Mouse (Mus musculus) kidney, embryonic 14.5 days (tissue): ENCODE results near the gene Vasn. TPM values are rescaled to one million over a fixed set of nuclear protein-coding genes. Genes with fewer than 3 reads are reported as not detected.
A peak's percentile ranks its signal among the peaks of the same experiment; 100 is the strongest.
"Not testable (repeated sequence)": the region's sequence is repeated elsewhere in the genome, so short reads cannot be mapped to it uniquely, and the experiment has no call there.

Experiments
- ATAC-seq: fragments of 200-750 bp; cut with Nextera tagmentation; 2 replicates; pipeline ENCODE4 v1.8.0; 2017; ENCODE audit warnings: moderate number of reproducible peaks, mild to moderate bottlenecking, moderate TSS enrichment, moderate library complexity; ENCODE audit not compliant: low FRiP score, low TSS enrichment
- H3K27ac ChIP-seq: fragments of 300-500 bp; sonication (generic); 2 replicates; pipeline ENCODE4 v1.5.1; 2014; ENCODE audit warnings: low read depth, mild to moderate bottlenecking, low read length, moderate library complexity, mixed read lengths
- H3K27me3 ChIP-seq: fragments of 300-500 bp; sonication (generic); 2 replicates; pipeline ENCODE4 v1.6.1; 2014; ENCODE audit warnings: mild to moderate bottlenecking, low read length; ENCODE audit not compliant: control insufficient read depth, insufficient read depth
- H3K36me3 ChIP-seq: fragments of 300-500 bp; sonication (generic); 2 replicates; pipeline ENCODE4 v1.6.1; 2014; ENCODE audit warnings: low read length, mixed read lengths; ENCODE audit not compliant: control insufficient read depth, insufficient read depth
- H3K4me1 ChIP-seq: fragments of 300-500 bp; sonication (generic); 2 replicates; pipeline ENCODE4 v1.6.1; 2014; ENCODE audit warnings: low read length, mixed read lengths; ENCODE audit not compliant: control insufficient read depth, insufficient read depth
- H3K4me2 ChIP-seq: fragments of 300-500 bp; sonication (generic); replicated peaks from 2 replicates; pipeline ENCODE4 v1.6.1; 2014; ENCODE audit warnings: low read depth, mild to moderate bottlenecking, low read length
- H3K4me3 ChIP-seq: fragments of 300-500 bp; sonication (generic); 2 replicates; pipeline ENCODE4 v1.5.1; 2014; ENCODE audit warnings: mild to moderate bottlenecking, low read length
- H3K9ac ChIP-seq: fragments of 300-500 bp; sonication (generic); 2 replicates; pipeline ENCODE4 v1.6.1; 2014; ENCODE audit warnings: low read depth, mild to moderate bottlenecking, low read length, moderate library complexity
- H3K9me3 ChIP-seq: fragments of 300-500 bp; sonication (generic); 2 replicates; pipeline ENCODE4 v1.6.1; 2016; ENCODE audit warnings: low read length; ENCODE audit not compliant: control insufficient read depth
- WGBS: fragments of 180-500 bp; shearing (Covaris S2); extraction: QIAGEN DNeasy Blood & Tissue Kit; methylation state at CpG from one replicate; pipeline ENCODE4 v1.1.7; 2014; 5-methylcytosine and 5-hydroxymethylcytosine counted together
- polyA plus RNA-seq: library from polyadenylated mRNA; unstranded; fragments of >200 nt; fragmentation: Nextera tagmentation; extraction: Ambion mirVana; gene quantifications from 2 replicates; pipeline ENCODE4 v1.2.1, GENCODE M21; 2014

Vasn gene
- polyA plus RNA-seq, 1 experiment from 2014 or later = 16.1 TPM

GRCm38 (mm10) chr16:4680922-4681455 lies 41.2 kb downstream of the Vasn start:
- WGBS = 90% methylated on average over 3 of the region's 3 CpGs

GRCm38 (mm10) chr16:4682628-4683179 lies 43.0 kb downstream of the Vasn start:
- H3K27me3 ChIP-seq = no peaks in the 10 kb centered on the region
- no peak overlapping the region; the same call in 1 of the 2 replicates for H3K4me2 ChIP-seq
- H3K36me3 ChIP-seq = peaks cover 7% of the 10 kb centered on the region
- H3K9me3 ChIP-seq = no peaks in the 10 kb centered on the region
- WGBS = 80% methylated on average over 4 of the region's 4 CpGs
- H3K4me3 ChIP-seq = no peak overlapping the region; the same call in 1 of the 2 replicates
- peak overlapping the region; percentile 90; the same call in 1 of the 2 replicates for H3K9ac ChIP-seq
- H3K4me1 ChIP-seq = peaks cover 16% of the 10 kb centered on the region
- ATAC-seq = no peak
- H3K27ac ChIP-seq = no peak overlapping the region

More at GRCm38 (mm10) chr16:4680922-4681455, 41.2 kb downstream of the Vasn start:
- not testable (repeated sequence) for H3K27ac ChIP-seq, H3K36me3 ChIP-seq, H3K4me3 ChIP-seq, H3K27me3 ChIP-seq, H3K9ac ChIP-seq, ATAC-seq, H3K9me3 ChIP-seq, H3K4me2 ChIP-seq
- H3K4me1 ChIP-seq = peaks cover 16% of the 10 kb centered on the region

GRCm38 (mm10) chr16:4683193-4683580 lies 43.4 kb downstream of the Vasn start:
- H3K9ac ChIP-seq = peak overlapping the region; percentile 90
- peak overlapping the region; percentile 94 for H3K4me2 ChIP-seq

GRCm38 (mm10) chr16:4683581-4684456 lies 44.1 kb downstream of the Vasn start:
- H3K9me3 ChIP-seq = no peaks in the 10 kb centered on the region
- peak overlapping the region; percentile 90 for H3K9ac ChIP-seq
- peak overlapping the region; percentile 73; the same call in 1 of the 2 replicates for H3K27ac ChIP-seq
- H3K4me2 ChIP-seq = peak overlapping the region; percentile 94
- WGBS = under 1% methylated on average over 54 of the region's 54 CpGs
- no peaks in the 10 kb centered on the region for H3K27me3 ChIP-seq
- H3K4me3 ChIP-seq = peak overlapping the region; percentile 93
- H3K4me1 ChIP-seq = peaks cover 13% of the 10 kb centered on the region
- ATAC-seq = peak; percentile 86
- peaks cover 13% of the 10 kb centered on the region for H3K36me3 ChIP-seq

More at GRCm38 (mm10) chr16:4683193-4683580, 43.4 kb downstream of the Vasn start:
- no peaks in the 10 kb centered on the region for H3K9me3 ChIP-seq
- WGBS = 31% methylated on average over 9 of the region's 9 CpGs
- peaks cover 10% of the 10 kb centered on the region for H3K36me3 ChIP-seq
- H3K27ac ChIP-seq = peak overlapping the region; percentile 24; the same call in 1 of the 2 replicates
- no peaks in the 10 kb centered on the region for H3K27me3 ChIP-seq
- peaks cover 16% of the 10 kb centered on the region for H3K4me1 ChIP-seq
- H3K4me3 ChIP-seq = peak overlapping the region; percentile 93
- ATAC-seq = no peak

GRCm38 (mm10) chr16:4684457-4684791 lies 44.7 kb downstream of the Vasn start:
- 0% methylated on average over 9 of the region's 9 CpGs for WGBS
- no peak; the same call in 1 of the 2 replicates for ATAC-seq

GRCm38 (mm10) chr16:4689371-4689770 lies 49.6 kb downstream of the Vasn start:
- H3K9me3 ChIP-seq, H3K9ac ChIP-seq, H3K4me2 ChIP-seq, H3K27me3 ChIP-seq, H3K4me3 ChIP-seq, ATAC-seq, H3K27ac ChIP-seq: not testable (repeated sequence)
- 97% methylated on average over 4 of the region's 4 CpGs for WGBS
- peaks cover 63% of the 10 kb centered on the region for H3K36me3 ChIP-seq
- H3K4me1 ChIP-seq = peaks cover 10% of the 10 kb centered on the region

More at GRCm38 (mm10) chr16:4684457-4684791, 44.7 kb downstream of the Vasn start:
- Histone ChIP-seq H3K4me2 (peak overlapping the region; percentile 94), H3K9ac (peak overlapping the region; percentile 90), H3K27ac (no peak overlapping the region), H3K4me1 (peaks cover 10% of the 10 kb centered on the region), H3K9me3 (no peaks in the 10 kb centered on the region), H3K36me3 (peaks cover 19% of the 10 kb centered on the region), H3K27me3 (no peaks in the 10 kb centered on the region), H3K4me3 (peak overlapping the region; percentile 93)

Other genes starting within 250 kb of the Vasn start
- gene Adcy9, start 219.4 kb upstream of the Vasn start, polyA plus RNA-seq = 1.1 and 1.3 TPM in 2 replicates
- gene Srl, start 98.1 kb upstream of the Vasn start, polyA plus RNA-seq = 7.7 and 21.1 TPM in 2 replicates
- 24.5 and 25.7 TPM in 2 replicates for gene Tfap4, start 80.1 kb upstream of the Vasn start, polyA plus RNA-seq
- gene Glis2, start 45.2 kb upstream of the Vasn start, polyA plus RNA-seq = 42.4 and 47.3 TPM in 2 replicates
- 102 and 116 TPM in 2 replicates for gene Pam16, start 15.0 kb upstream of the Vasn start, polyA plus RNA-seq
- gene Dnaja3, start within 50 bp of the Vasn start, polyA plus RNA-seq = 46.3 and 68.8 TPM in 2 replicates
- 12.0 and 16.4 TPM in 2 replicates for gene Coro7, start 39.8 kb downstream of the Vasn start, polyA plus RNA-seq
- gene Nmral1, start 79.4 kb downstream of the Vasn start, polyA plus RNA-seq = 132 and 145 TPM in 2 replicates
- gene Hmox2, start 86.4 kb downstream of the Vasn start, polyA plus RNA-seq = 103 and 113 TPM in 2 replicates
- 67.2 and 98.0 TPM in 2 replicates for gene Cdip1, start 150.4 kb downstream of the Vasn start, polyA plus RNA-seq
- gene 4930562C15Rik, start 195.5 kb downstream of the Vasn start, polyA plus RNA-seq = 0.89 TPM in 1 of 2 replicates, not detected in the other
- gene Ubald1, start 240.4 kb downstream of the Vasn start, polyA plus RNA-seq = 37.2 and 39.7 TPM in 2 replicates
- gene Mgrn1, start 246.3 kb downstream of the Vasn start, polyA plus RNA-seq = 54.0 and 89.2 TPM in 2 replicates